Mouse (Mus musculus) testis, postnatal 14 days (tissue): ENCODE measurements around the gene Vmn1r76.

Source experiments
- DNase-seq: peaks from one replicate; pipeline ENCODE4 v3.0.0; 2021; ENCODE audit warnings: low spot score

Vmn1r76 gene

DNA sequence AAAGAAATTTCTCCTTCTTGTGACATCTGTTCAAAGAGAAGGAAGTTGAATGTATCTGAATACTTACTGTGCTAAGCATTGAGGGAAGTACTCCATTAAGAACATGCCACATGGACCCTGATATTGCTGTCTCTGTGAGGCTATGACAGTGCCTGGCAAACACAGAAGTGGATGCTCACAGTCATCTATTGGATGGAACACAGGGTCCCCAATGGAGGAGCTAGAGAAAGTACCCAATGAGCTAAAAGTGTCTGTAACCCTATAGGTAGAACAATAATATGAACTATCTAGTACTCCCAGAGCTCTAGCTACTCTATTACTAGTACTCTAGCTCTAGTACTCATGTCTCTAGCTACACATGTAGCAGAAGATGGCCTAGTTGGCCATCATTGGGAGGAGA, at the start of gene Vmn1r76:
Vmn1r76 (minus strand) TSS at position 101 of the 400 bp plus-strand sequence.
- DNase-seq: no peak

DNA sequence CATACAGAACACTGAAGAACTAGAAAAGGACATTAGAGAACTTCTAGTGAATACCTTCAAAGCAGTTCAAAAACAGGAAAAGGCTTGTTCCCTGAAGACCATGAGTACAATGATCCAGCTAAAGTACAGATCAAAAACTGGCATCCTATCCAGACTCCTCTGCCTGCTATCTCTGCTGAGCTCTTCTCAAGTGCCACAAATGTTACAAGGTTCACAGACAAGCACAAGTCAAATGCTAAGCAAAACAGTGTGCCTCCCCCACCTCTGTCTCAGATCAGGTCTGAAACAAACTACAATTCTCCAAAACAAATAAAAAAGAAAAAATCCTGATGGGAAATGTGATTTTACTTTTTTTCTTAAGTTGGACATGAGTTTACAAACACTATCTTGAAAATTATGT, 34.6 kb upstream of the Vmn1r76 start:
- DNase-seq: peak; percentile 6

GRCm38 (mm10) chr7:11947991-11948390, 10.0 kb upstream of the Vmn1r76 start:
- DNase-seq: no peak

- no peak for DNase-seq
Observed at GRCm38 (mm10) chr7:11874330-11874729, 63.7 kb downstream of the Vmn1r76 start, which contains the start of gene Vmn1r75. TSS of gene Vmn1r75 (plus strand) at chr7:11874630.
